Mouse (Mus musculus): ENCODE measurements around the gene Olfr1307. TPM values are rescaled to one million over a fixed set of nuclear protein-coding genes. Genes with fewer than 3 reads are reported as not detected.

Gene Olfr1307
- polyA plus RNA-seq (2014; fragmentation: Illumina TruSeq; extraction: RNeasy Lipid Tissue Mini Kit (QIAGEN cat#74804); ENCODE audit: low read depth, low replicate concordance): not detected

GRCm38 (mm10) chr2:111949340-111949739 is at the start of gene Olfr1307:
TSS of gene Olfr1307 (minus strand) at chr2:111949440.

DNA sequence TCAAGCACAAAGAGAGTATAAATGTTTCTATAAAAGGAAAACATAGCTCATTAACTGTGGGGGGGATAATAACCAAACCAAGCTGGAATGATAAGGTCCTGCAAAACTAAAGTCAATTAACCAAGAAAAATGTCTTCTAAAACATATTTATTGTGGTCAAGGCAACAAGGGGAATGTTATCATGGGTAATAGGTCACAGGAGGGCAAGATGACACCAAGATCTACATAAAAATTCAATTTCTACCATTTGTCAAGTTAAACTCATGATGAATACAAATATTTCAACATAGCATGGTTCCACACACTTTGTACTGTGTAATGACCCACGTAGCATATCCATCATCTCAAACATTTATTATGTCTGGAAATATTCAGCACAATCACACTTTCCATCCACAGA is 40.9 kb upstream of the Olfr1307 start, which contains the start of gene Olfr1309:
Olfr1309 (minus strand) TSS at position 101 of the 400 bp plus-strand sequence.

GRCm38 (mm10) chr2:111964844-111965243 is 15.6 kb upstream of the Olfr1307 start, which contains the start of gene Olfr1308:
TSS of gene Olfr1308 (minus strand) at chr2:111964944.

DNA sequence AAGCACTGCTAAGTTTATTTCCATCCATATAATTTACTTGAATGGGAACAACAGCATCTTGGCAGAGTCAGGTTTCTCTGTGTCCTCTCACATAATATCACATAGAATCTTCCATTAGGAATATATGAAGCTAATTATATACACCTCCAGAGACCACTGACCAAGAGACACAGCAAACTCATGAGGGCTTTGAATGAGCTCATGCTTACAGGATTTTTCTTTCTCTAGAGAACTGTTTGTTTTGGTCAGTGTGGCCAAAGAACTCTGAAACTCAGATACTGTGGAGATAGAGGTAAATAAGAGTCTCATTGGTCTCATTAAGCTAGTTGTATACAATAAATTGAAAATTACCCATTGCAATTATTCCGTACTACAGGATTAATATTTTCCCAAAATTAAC is 33.1 kb downstream of the Olfr1307 start, which contains the start of gene Olfr1306:
Olfr1306 (minus strand) TSS at position 101 of the 400 bp plus-strand sequence.

Other genes with a start within 250 kb of the Olfr1307 start
- gene Olfr1301, start 198.4 kb downstream of the Olfr1307 start, polyA plus RNA-seq (2014; fragmentation: Illumina TruSeq; extraction: RNeasy Lipid Tissue Mini Kit (QIAGEN cat#74804); ENCODE audit: low read depth, low replicate concordance): not detected
- gene Olfr1302, start 172.0 kb downstream of the Olfr1307 start, polyA plus RNA-seq (2014; fragmentation: Illumina TruSeq; extraction: RNeasy Lipid Tissue Mini Kit (QIAGEN cat#74804); ENCODE audit: low read depth, low replicate concordance): not detected
- gene Olfr1303, start 129.1 kb downstream of the Olfr1307 start, polyA plus RNA-seq (2014; fragmentation: Illumina TruSeq; extraction: RNeasy Lipid Tissue Mini Kit (QIAGEN cat#74804); ENCODE audit: low read depth, low replicate concordance): not detected
- not detected for gene Olfr1305, start 72.3 kb downstream of the Olfr1307 start, polyA plus RNA-seq (2014; fragmentation: Illumina TruSeq; extraction: RNeasy Lipid Tissue Mini Kit (QIAGEN cat#74804); ENCODE audit: low read depth, low replicate concordance)
- gene Olfr1306, start 33.2 kb downstream of the Olfr1307 start, polyA plus RNA-seq (2014; fragmentation: Illumina TruSeq; extraction: RNeasy Lipid Tissue Mini Kit (QIAGEN cat#74804); ENCODE audit: low read depth, low replicate concordance): not detected
- gene Olfr1308, start 15.5 kb upstream of the Olfr1307 start, polyA plus RNA-seq (2014; fragmentation: Illumina TruSeq; extraction: RNeasy Lipid Tissue Mini Kit (QIAGEN cat#74804); ENCODE audit: low read depth, low replicate concordance): not detected
- not detected for gene Olfr1309, start 40.8 kb upstream of the Olfr1307 start, polyA plus RNA-seq (2014; fragmentation: Illumina TruSeq; extraction: RNeasy Lipid Tissue Mini Kit (QIAGEN cat#74804); ENCODE audit: low read depth, low replicate concordance)
- gene Olfr1310, start 63.3 kb upstream of the Olfr1307 start, polyA plus RNA-seq (2014; fragmentation: Illumina TruSeq; extraction: RNeasy Lipid Tissue Mini Kit (QIAGEN cat#74804); ENCODE audit: low read depth, low replicate concordance): not detected
- not detected for gene Olfr1311, start 75.0 kb upstream of the Olfr1307 start, polyA plus RNA-seq (2014; fragmentation: Illumina TruSeq; extraction: RNeasy Lipid Tissue Mini Kit (QIAGEN cat#74804); ENCODE audit: low read depth, low replicate concordance)
- gene Olfr1312, start 100.8 kb upstream of the Olfr1307 start, polyA plus RNA-seq (2014; fragmentation: Illumina TruSeq; extraction: RNeasy Lipid Tissue Mini Kit (QIAGEN cat#74804); ENCODE audit: low read depth, low replicate concordance): not detected
- not detected for gene Olfr1313, start 128.4 kb upstream of the Olfr1307 start, polyA plus RNA-seq (2014; fragmentation: Illumina TruSeq; extraction: RNeasy Lipid Tissue Mini Kit (QIAGEN cat#74804); ENCODE audit: low read depth, low replicate concordance)
- not detected for gene Olfr1314, start 147.3 kb upstream of the Olfr1307 start, polyA plus RNA-seq (2014; fragmentation: Illumina TruSeq; extraction: RNeasy Lipid Tissue Mini Kit (QIAGEN cat#74804); ENCODE audit: low read depth, low replicate concordance)
- not detected for gene Olfr1315-ps1, start 166.0 kb upstream of the Olfr1307 start, polyA plus RNA-seq (2014; fragmentation: Illumina TruSeq; extraction: RNeasy Lipid Tissue Mini Kit (QIAGEN cat#74804); ENCODE audit: low read depth, low replicate concordance)
- not detected for gene Olfr1316, start 185.5 kb upstream of the Olfr1307 start, polyA plus RNA-seq (2014; fragmentation: Illumina TruSeq; extraction: RNeasy Lipid Tissue Mini Kit (QIAGEN cat#74804); ENCODE audit: low read depth, low replicate concordance)
- not detected for gene Olfr1317, start 190.9 kb upstream of the Olfr1307 start, polyA plus RNA-seq (2014; fragmentation: Illumina TruSeq; extraction: RNeasy Lipid Tissue Mini Kit (QIAGEN cat#74804); ENCODE audit: low read depth, low replicate concordance)
- not detected for gene Olfr1318, start 204.8 kb upstream of the Olfr1307 start, polyA plus RNA-seq (2014; fragmentation: Illumina TruSeq; extraction: RNeasy Lipid Tissue Mini Kit (QIAGEN cat#74804); ENCODE audit: low read depth, low replicate concordance)

Data from testis, adult 10 weeks (tissue).